Mouse (Mus musculus): ENCODE results near the gene Fblim1.

Gene Fblim1

DNA sequence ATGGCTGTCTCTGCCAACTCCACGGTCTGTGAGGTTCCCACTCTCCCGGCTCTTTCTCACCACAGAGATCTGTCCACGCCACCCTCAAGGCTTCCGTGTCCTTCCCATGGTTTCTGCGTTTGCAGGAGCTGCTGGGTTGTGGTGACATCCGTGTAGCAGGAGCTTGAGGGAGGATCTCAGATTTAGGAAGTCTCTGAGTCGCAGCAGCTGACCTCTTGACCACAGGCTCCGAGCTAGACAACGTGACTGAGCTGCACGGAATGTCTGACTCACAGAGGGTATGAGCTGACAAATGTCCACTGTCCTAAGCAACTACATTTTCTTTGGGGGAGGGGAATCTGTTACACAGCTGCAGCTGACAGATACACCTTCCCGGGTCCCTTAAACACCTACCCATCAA is at the start of gene Fblim1:
TSS of gene Fblim1 (minus strand) at position 236 of the 400 bp plus-strand sequence.
- DNase-seq (ENCODE audit: low spot score in 2 of 2): no peak

DNA sequence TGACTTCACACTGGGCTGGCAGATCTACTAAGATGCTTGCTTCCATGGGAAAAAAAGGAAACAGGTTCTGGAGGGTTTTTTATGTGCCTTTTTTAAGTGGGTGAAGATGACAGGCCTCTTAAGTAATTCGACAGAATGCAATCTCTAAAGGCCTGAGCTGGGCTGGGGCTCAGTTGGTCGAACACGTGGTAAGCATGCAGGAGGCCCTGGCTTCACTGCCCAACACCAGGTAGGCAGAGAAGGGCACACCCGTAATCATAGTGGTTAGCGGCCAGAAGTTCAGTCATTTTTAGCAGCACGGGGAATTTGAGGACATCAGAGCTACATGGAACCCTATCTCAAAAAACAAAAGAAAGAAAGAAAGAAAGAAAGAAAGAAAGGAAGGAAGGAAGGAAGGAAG is 48.6 kb upstream of the Fblim1 start:
- DNase-seq (ENCODE audit: low spot score in 2 of 2): no peak

DNA sequence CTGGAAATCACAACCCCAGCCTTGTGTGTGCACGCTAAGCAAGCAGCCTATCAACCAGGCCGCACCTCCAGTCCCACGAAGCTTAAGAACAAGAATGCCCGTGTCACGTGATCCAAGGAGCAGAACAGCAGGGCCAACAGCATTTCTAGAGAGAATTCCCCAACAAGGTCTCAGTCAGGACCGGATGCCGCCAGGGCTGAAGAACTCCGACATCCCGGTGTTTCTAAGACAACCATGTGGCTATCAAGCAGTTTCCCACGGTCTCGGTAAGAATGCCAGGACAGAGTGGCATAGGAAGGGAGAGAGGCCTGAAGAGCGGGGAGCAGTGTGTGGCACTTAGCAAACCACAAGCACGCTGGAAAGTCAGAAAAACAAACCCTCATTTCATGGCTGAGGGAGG is 47.9 kb upstream of the Fblim1 start:
- no peak for DNase-seq (ENCODE audit: low spot score in 2 of 2)

DNA sequence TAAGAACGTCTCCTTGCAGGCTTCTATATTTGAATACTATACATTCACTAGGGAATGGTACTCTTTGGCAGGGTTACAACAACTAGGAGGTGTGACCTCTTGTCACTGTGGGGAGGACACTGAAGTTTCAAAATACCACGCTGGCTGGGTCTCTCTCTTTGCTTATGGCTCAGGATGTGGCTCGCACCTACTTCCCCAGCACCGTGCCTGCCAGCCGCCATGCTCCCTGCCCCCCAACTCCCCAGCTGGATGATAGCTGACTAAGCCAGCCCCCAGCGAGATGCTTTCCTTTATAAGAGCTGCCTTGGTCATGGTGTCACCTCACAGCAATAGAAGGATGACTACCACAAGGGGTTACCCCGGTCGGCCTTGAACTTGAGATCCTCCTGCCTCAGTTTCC is 47.1 kb upstream of the Fblim1 start:
- no peak for DNase-seq (ENCODE audit: low spot score in 2 of 2)

DNA sequence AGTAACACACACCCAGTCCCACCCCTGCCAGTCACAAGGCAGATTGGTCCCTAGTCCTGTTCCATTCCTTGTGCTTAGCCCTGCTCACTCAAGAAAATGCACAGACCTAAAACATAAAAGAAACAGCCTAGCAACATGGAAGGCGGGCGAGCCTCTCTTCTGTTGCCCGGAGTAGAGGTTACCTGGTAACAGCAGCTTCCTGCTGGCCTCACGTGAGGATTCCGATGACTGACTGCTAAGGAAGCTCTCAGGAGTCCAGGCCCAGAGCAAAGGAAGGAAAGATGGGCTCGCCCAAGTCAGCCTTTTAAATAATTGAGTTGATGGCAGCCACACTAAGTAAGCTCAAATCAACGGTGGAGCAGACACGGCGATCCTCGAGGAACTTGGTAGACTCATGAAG is 46.0 kb upstream of the Fblim1 start:
- no peak for DNase-seq (ENCODE audit: low spot score in 2 of 2)

DNA sequence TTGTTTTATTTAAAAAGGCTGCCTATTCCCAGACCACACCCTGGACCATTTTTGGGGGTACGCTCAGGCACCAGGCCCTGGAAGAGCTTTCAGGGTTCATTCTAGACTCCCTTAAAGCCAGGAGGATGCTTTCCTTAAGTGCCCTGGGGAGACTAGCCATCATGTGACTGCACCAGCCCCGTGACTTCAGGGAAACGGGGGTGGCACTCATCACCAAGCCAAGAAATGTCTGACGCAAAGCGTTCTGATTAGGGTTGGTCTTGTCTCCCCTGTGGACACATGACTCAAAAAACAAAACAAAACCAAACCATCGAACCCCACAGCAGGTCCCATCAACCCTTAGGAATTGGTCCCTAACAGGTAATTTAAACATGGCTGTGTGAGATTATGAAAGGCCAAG is 45.4 kb upstream of the Fblim1 start:
- no peak for DNase-seq (ENCODE audit: low spot score in 2 of 2)

DNA sequence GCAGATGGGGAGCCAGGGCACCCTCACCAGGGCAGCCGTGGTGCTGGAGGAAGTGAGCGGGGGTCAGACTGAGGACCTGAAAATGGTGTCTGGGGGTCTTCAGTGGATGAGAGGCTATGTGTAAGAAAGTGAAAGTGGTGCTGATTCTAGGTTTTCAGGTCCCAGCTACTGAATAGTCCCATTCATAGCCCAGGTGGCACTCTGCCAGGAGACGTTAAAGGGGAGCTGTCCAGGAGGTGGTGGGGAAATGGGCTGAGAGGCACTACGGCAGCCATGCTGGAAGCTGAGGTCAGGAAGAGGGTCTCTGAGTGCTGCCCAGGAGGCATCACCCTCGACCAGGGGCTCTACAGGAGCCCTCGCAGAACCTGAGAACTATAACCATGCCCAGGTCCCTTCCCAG is 43.3 kb upstream of the Fblim1 start:
- no peak for DNase-seq (ENCODE audit: low spot score in 2 of 2)

DNA sequence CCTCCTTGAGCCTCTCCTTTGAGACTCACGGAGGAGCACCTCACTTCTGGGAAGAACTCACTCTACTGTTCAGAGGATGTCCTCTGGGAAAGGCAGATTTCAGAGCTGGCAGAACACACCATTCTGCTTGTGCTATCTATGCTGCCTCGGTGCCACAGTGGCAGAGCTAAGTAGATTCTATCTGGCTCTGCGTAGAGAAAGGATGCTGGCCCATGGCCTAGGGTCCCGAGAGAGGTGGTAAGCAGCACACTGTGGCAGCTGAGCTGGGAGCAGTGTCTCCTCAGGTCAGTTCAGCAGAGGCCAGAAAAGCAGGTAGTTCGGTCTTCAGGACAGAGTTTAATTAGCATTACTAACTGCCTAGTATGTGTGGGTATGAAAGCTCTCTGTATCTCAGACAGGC is 42.4 kb upstream of the Fblim1 start:
- no peak for DNase-seq (ENCODE audit: low spot score in 2 of 2)

DNA sequence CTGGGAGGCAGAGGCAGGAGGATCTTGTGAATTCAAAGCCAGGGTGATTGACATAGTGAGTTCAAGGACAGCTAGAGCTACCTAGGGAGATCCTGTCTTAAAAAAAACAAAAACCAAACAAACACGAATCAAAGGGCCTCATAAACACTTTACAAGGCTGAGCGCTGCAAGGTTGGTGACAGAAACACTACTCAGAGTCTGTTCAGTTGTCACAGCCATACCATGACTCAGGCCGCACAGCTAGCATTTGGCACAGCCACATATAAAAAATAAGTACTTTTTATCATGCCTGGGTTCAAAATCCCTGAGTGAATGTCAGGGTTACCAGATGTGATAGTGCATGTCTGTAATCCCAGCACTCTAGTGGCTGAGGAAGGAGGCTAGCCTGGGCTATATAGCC is 41.3 kb upstream of the Fblim1 start:
- no peak for DNase-seq (ENCODE audit: low spot score in 2 of 2)

DNA sequence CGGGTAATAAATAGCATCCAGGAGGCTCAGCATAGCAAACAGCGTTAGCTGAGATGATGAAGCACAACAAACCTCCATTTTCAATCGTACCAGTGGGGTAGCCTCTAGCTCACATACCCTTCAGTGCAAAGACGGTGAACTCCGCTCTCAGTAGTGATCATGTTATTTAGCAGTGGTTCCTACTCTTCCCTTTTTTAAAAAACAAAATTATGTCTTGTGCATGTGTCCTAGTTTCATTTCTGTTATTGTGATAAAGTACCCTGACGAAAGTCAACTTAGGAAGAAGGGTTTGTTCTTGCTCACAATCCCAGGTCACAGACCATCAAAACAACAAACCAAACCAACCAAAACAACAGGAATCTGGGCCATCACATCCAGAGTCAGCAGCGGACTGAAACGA is 40.1 kb upstream of the Fblim1 start:
- no peak for DNase-seq (ENCODE audit: low spot score in 2 of 2)

DNA sequence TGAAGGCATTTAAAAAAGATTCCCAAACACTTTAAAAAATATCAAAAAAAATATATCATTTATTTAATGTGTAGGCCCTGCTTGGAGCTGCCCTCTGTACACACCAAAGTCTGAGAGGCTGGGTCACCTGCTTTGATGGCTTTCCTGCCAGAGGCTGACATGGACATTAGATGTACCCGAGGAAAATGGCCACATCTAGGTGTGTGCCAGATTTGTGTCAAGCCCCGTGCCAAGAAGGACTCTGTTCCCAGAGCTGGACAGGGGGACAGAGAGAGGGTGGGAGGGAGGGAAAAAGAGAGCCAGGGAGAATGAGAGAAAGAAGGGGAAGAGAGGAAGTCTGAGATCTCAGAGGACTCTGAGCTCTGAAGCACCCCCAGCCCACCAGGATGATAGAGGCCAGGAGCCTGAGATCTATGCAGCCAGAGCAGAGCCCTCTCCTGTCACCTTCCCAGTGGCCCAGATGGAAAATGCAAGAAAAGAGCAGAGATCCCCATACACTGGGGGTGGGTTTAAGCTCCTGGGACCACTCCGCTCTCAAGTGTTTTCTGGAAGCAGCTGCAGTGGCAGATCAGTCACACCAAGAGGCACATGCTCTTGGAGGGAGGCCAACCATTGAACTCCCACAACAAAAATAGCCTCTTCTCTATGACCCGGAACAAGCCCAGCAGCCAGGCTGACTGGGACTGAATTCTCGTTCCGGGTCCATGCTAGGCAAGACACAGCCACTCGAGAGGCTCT is 37.4 kb upstream of the Fblim1 start:
- no peak for DNase-seq (ENCODE audit: low spot score in 2 of 2)

DNA sequence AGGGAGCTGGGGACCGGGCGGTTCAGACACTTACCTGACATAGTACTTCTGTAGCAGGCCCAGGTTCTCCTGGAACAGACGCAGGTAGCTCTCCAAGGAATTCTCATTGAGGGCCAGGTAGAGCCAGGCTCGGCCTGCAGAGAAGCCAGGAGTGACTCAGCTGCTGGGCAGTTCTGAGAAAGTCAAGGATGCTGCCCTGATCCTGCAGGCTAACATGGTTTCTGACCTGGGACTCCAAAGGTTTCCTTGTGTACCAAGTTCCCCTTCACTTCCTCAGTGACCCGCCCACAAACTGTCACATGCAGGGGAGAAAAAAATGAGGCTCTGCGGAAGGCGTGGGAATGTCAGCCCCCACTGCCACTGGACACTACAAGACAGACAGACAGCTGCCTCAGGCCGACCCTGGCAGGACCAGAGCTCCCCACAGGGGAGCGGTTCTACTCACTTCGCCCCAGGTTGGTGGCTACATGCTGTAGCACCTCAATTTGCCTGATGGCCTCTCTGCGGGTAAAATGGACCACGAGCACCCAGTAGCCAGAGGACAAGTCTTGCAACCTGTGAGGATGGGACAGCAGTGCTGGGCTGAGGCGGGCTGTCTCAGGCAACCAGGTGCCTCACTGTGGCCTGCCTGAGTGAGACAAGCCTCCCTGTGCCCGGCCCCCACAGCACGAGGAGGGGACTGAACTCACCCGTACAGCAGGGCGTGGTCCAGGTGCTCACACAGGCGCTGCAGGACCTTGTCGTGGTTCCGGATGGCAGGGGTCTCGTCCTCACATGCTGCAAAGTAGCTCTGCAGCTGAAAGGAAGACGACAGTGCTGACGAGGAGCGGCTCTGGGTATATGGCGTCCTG is 36.3 kb upstream of the Fblim1 start:
- DNase-seq (ENCODE audit: low spot score in 2 of 2): no peak

DNA sequence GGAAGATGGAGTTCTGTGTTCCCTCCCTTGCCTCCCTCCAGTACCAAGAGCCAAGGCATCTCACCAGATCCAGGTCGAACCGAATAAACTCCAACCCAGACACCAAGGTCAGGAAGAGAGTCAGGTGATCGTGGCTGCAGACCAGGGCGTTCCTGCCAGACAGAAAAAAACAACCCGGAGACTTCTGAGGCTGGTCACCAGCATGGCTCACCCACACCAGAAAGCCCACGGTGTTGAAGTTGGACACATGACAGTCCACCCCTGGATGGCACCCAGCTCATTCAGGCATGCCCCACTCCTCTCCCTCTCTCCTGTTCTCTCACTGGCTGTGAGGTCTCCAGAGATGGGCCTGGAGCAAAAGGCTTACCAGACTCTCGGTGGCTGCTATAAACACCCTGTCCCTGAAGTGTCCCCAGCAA is 35.5 kb upstream of the Fblim1 start:
- no peak for DNase-seq (ENCODE audit: low spot score in 2 of 2)

DNA sequence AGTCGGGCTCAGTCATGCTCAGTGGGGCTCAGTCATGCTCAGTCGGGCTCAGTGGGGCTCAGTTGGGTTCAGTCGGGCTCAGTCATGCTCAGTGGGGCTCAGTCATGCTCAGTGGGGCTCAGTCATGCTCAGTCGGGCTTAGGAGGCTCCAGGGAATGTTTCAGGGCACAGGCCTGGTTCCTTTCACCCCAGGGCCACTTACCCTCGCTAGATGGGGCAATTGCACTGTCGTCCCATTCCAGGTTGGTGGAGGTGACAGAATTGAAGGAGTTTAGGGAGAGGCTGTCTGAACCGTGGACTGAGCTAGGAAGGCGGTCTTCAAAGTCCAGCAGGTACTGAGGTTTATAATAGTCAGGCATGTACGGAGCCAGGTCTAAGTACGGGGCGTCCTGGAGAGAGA is 33.6 kb upstream of the Fblim1 start:
- DNase-seq (ENCODE audit: low spot score in 2 of 2): no peak

DNA sequence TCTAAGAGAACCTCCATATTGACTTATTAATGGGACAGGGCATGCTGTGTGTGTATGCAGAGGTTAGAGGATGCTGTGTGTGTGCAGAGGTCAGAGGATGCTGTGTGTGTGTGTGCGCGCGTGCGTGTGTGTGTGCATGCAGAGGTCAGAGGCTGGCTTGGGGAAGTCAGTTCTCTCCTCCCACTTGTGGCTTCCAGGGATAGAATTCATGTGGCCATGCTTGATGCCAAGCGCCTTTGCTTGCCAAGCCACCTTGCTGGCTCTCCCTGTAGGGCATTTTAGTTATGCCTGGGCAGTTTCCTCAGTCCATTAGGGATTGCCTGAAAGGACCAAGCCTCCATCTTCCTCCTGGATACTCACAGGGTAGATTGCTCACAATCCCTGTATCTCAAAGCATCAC is 30.8 kb upstream of the Fblim1 start:
- no peak for DNase-seq (ENCODE audit: low spot score in 2 of 2)

DNA sequence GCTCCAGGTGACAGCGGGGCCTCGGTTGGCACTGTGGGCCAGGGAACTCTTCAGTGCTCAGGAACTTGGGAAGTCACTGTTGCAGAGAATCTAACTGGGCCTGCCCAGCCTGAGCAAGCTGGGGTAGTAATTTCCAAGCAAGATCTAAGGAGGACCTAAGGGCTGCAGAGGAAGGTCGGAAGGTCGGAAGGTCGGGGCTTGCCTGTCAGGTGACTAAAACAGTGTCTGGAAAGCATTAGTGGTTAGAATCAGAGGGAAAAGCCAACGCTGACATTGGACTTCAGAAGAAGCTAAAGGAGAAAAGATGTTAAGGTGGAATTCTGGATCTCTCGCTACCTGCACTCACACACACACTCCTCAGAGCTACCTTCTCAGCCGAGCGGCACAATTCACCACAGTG is 30.1 kb upstream of the Fblim1 start:
- DNase-seq (ENCODE audit: low spot score in 2 of 2): no peak

DNA sequence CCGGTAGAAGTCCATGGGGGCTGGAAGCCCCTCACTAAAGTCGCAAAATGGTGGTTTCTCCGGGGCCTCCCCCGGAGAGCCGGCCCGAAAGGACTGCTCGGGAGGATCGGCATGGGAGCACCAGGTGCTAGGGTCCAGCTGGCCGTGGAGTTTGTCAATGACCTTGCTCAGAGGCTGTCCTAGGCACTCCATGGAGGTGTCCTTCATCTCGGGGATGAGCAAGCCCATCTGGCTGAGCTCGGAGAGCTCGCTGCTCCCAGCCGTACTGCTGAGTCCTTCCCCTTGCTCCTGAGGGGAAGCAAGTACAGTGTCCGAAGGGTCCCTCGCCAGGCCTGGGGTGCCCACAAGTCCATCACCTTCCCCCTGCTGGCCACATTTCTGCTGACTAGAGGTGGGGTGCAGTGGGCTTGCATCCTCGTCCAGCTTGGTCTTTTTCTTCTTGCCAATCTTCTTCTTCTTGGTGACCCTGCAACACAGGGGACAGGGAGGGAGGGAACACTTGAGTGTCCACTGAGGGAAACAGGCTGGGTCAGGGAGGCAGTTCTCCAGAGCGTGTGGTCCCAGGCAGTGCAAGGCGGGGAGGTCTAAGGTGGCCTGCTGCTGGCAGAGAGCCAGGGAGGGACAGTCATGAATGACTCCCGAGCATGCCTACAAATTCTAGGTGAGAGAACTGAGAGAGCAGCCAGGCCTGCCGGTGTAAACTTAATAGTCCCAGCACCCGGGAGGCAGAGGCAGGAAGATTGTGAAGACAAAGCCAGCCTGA is 26.4 kb upstream of the Fblim1 start:
- DNase-seq (ENCODE audit: low spot score in 2 of 2): no peak

DNA sequence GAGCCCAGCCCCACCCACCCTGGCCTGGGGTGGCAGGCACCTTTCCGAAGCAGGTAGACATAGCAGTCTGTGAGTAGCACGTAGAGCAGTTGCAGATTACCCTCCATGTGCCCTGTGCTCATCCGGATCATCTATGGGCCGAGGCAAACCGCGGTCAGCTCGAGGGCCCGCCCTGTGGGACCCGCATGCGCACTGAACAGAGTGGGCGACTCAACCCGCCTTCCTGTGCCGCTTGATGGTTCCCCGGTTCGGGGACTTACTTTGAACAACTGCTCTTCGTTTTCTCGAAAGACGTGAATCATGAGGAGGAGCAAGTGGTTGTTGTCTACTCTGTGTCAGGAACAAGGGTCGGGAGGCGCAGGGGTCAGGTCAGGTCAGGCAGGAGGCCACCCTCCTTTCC is 25.4 kb upstream of the Fblim1 start:
- no peak for DNase-seq (ENCODE audit: low spot score in 2 of 2)

DNA sequence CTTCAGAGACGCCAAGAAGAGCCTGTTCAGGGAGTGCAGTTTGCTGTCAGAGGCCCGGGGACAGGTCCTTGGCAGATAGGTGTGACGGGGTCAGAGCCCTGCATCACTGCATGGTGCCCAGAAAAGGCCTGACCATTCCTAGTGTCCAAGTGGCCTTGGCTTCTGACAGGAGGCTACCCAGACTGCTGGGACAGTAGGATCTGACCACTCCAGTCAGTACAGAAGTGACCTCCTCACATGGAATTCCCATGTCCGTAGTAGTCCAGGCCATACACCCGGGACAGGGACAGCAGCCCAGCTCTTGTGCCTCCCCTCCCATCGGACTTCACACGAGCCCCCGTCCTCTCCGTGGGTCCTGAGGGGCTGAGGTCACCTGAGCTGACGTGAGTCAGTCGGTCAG is 24.1 kb upstream of the Fblim1 start:
- no peak for DNase-seq (ENCODE audit: low spot score in 2 of 2)

DNA sequence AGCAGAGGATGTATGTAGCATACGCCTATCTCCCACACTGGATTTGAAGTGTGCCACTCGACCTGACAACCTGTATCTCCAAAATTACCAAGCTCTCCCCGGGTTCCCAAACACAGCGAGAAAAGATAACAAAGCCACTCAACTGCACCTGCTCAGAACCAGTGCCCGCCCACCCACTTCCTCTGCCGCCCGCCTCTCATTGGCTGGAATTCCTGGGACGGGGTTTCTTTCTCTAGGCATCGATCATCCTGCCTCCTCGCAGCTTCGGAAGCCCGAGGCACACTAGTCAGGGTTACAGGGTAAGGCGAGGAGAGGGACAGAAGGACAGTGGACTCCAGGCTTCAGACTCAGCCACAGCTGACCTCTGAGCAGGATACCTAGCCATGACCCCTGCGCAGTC is 22.8 kb upstream of the Fblim1 start:
- DNase-seq (ENCODE audit: low spot score in 2 of 2): no peak

DNA sequence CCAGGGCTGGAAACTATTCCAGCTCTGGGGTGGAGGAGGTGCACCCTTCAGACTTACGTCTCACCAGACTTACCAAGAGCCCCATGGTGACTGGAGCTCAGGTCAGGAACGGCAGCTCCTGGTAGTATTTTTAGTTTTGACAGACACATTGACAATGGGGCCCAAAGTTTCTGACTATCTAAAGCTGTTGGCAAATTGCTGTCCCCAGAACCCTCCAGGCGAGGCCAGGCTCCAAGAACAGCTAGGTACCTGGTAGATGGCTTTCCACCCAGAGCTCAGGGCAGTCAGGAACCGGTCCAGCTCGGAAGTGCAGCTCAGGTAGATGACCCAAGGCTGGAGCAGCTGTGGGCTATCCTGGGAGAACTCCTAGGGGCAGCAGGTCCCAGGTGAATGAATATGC is 21.6 kb upstream of the Fblim1 start:
- no peak for DNase-seq (ENCODE audit: low spot score in 2 of 2)

DNA sequence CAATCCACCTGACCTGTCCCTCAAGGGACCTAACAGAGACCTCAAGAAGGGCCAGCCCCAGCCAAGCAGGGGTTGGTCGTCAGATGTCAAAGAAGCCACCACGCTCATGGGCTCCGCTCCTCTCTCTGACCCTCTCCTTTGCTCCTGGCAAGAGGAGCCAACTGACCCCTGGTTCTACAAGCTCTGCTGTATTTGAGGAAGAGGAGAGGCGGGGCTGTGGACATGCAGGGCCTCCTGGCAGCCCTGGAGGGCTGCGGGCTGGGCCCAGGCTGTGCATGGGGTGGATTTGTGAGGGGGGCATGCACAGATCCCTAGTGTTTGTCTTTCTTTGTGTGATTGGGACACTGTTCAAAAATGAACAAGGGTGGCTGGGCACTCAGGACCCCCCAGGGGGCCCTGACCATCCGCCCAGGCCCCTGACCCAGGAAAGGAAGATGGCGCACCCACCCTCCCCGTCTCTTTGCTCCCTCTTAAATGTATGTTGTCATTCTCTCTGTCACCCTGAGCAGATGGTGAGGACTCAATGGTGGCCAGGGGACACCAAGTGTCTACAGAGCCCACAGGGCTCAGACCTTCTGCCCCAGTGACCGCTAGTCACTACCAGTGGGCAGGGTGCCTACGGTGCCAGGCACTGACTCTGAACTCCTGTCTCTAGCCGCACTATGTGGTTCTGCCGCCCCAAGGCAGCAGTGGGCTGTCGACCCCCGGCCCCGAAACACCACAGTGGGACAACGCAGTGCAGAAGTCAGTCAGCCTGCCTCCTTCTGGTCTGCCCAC is 20.1 kb upstream of the Fblim1 start:
- no peak for DNase-seq (ENCODE audit: low spot score in 2 of 2)

Measured in spleen, postnatal 10 days (tissue).